Mouse (Mus musculus): ENCODE results near the gene Rhod.
"Not testable (repeated sequence)": the region's sequence is repeated elsewhere in the genome, so short reads cannot be mapped to it uniquely, and the experiment has no call there.

Gene Rhod

DNA sequence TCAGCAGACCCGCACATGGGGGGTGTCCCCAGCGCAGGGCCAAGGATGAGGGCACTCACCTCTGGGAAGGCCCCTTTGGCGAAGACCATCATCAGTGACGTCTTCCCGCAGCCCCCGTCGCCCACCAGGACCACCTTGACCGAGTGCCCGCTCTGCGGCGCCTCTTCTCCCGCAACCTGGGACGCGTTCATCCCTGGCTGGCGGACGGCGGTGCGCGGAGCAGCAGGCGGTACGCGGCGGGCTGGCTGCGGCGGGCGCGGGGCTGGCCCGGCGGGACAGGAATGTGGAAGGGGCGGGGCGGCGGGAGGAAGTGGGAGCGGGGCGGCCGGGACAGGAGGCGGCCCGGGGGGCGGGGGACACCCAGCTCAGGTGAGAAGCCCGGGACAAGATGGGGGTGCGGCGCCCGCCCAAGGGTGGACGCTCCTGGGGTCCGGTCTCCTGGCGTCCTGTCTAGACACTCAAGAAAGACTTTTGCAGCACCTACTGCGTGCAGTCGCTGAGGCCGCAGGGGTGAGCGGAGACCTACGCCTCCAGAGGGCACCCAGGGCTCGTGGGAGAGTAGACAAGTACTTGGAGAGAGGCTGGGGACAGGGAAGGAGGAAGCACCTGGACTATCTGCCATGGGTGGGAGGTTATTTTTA is at the start of gene Rhod:
Gene Rhod, minus strand, starts transcription at position 272 of the 641 bp plus-strand sequence.
- peak; percentile 87 for DNase-seq (ENCODE audit: inconsistent ontology term)

- no peak for DNase-seq (ENCODE audit: inconsistent ontology term)
Measured at GRCm38 (mm10) chr19:4487877-4488276, 48.6 kb upstream of the Rhod start.

- no peak for DNase-seq (ENCODE audit: inconsistent ontology term)
Measured at GRCm38 (mm10) chr19:4485006-4485405, 45.8 kb upstream of the Rhod start.

DNA sequence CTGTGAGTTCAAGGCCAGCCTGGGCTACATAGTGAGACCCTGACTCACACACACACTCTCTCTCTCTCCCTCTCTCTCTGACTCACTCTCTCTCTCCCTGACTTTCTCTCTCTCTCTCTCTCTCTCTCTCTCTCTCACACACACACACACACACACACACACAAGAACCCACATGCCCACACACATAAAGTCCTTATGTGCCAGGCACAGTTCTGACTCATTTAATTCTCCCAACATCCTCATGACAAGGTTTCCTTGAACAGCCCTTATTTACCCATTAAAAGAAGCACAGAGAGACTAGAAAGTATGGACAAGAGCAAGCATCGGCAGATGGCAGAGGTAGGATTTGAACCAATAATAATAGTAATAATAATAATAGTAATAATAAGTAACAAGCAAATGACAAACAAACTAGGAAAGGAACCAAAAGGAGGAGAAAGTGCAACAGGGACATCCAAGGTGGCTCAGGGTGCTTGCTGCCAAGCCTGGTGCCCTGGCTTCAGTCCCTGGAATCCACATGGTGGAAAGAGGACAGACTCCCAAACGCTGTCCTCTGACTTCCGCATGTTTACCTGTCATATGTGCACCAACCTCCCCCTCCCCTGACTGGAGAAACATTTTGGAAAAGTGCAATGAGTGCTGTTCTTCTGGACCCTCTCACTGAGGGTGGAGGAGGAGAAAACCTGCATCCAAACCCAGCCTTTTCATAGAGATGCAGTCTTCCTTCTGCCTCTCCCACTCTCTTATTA is 43.1 kb upstream of the Rhod start:
- no peak for DNase-seq (ENCODE audit: inconsistent ontology term)

GRCm38 (mm10) chr19:4481326-4481725 is 42.1 kb upstream of the Rhod start:
- DNase-seq (ENCODE audit: inconsistent ontology term): no peak

GRCm38 (mm10) chr19:4480041-4480440 is 40.8 kb upstream of the Rhod start:
- DNase-seq (ENCODE audit: inconsistent ontology term): no peak

DNA sequence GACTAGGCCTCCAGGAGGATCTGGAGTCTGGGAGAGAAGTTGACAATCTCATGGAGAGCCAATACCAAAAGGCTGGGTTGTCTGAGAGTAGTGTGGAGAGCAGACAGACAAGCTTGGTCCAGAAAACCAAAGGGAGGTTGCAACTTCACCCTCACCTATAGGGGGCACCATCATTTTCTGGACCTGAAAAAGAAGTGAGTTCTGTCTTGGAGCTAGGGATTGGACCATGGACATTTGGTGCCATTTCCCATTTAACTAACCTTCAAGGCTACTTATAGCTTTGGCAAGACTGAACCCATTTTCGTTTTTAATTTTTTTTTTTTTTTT is 38.9 kb upstream of the Rhod start:
- DNase-seq (ENCODE audit: inconsistent ontology term): no peak

DNA sequence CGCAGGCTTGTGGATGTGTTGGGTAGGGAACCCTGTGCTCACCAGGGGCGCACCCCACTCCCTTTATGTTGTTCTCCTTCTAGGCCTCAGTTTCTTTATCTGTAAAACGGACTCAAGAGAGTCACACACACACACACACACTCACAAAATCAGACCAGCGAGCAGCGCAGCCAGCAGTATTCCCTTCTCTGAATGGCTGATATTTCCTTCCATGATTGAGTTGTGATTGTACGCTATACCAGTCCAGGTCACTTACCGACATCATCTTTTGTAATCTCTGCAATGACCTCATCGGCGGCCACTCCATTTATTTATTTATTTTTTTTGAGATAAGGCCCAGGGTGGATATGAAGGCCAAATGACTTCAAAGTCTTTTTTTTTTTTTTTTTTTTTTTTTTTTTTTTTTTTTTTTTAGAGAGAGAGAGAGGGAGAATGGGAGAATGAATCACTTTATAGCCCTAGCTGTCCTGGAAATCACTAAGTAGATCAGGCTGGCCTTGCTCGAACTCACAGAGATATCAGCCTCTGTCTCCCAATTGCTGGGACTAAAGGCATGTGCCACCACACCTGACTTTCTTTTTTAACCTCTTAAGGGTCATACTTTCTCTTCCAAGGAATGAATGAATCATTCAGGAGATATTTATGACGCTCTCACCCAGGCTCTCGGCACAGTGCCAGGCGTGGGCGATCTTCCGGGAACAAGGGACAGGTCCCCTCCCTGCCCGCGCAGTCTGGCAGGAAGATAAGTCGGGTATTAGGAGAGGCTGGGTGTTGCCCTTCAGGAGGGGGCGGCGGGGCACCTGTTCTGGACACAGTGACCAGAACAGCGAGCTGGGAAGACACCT is 38.3 kb upstream of the Rhod start, which contains the start of gene Syt12:
Gene Syt12, minus strand, starts transcription at position 103 of the 845 bp plus-strand sequence.
- peak; percentile 90 for DNase-seq (ENCODE audit: inconsistent ontology term)

- peak; percentile 69 for DNase-seq (ENCODE audit: inconsistent ontology term)
Measured at GRCm38 (mm10) chr19:4476601-4477257, 37.5 kb upstream of the Rhod start.

- no peak for DNase-seq (ENCODE audit: inconsistent ontology term)
Measured at GRCm38 (mm10) chr19:4475224-4475925, 36.1 kb upstream of the Rhod start.

GRCm38 (mm10) chr19:4474739-4475138 is 35.5 kb upstream of the Rhod start:
- DNase-seq (ENCODE audit: inconsistent ontology term): no peak

DNA sequence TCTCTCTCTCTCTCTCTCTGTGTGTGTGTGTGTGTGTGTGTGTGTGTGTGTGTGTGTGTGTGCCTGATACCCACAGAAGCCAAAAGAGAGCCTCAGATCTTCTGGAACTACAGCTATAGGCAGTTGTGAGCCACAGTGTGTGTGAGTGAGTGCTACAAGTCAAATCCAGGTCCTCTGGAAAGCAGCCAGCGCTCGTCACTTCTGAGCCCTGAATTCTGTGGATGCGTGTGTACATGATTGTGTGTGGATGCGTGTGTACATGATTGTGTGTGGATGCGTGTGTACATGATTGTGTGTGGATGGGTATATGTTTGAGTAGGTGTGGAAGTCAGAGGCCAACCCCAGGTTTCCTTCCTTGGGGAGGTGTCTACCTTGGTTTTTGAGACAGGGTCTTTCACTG is 34.3 kb upstream of the Rhod start:
- DNase-seq (ENCODE audit: inconsistent ontology term): no peak

- no peak for DNase-seq (ENCODE audit: inconsistent ontology term)
Measured at GRCm38 (mm10) chr19:4468363-4468762, 29.1 kb upstream of the Rhod start.

DNA sequence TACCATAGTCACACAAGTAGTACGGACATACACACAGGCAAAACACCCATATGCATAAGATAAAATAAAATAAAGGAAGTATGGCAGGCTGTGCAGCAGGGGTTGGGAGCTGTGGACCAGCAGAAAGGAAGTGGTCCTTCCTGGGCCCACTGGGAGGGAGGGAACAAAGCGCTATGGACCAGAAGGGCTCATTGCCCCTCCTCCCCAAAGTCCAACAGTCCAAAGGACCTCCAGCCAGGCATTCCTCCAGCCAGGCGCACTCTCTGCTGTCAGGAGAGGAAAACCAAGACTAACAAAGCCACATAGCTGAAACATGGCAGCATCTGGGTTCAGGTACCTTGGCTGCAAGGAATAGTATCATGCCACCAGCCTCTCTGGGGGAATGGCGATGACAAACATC is 25.4 kb upstream of the Rhod start:
- no peak for DNase-seq (ENCODE audit: inconsistent ontology term)

DNA sequence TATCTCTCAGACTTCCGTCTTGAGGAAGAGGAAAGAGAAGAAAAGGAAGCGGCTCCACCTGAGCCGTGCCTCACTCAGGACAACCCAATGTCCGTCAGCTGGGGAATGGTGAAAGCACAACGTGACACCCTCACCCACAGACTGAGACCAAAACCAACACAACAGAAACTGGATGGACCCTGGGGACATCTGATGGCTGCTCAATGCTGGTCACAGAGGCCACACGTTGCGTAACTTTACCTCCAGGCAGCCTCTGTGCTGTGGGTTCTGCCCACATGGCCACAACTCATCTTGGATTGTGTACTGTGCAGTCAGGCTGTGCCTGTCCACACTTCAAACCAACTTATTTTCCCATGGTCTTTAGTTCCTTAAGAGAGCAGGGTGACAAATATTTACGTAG is 22.7 kb upstream of the Rhod start:
- DNase-seq (ENCODE audit: inconsistent ontology term): no peak

- DNase-seq (ENCODE audit: inconsistent ontology term): no peak
Measured at GRCm38 (mm10) chr19:4456227-4456626, 17.0 kb upstream of the Rhod start.

- peak; percentile 45 for DNase-seq (ENCODE audit: inconsistent ontology term)
Measured at GRCm38 (mm10) chr19:4455071-4455800, 16.0 kb upstream of the Rhod start.

GRCm38 (mm10) chr19:4454040-4454439 is 14.8 kb upstream of the Rhod start:
- not testable (repeated sequence) for DNase-seq (ENCODE audit: inconsistent ontology term)

- DNase-seq (ENCODE audit: inconsistent ontology term): no peak
Measured at GRCm38 (mm10) chr19:4452525-4452924, 13.3 kb upstream of the Rhod start.

- DNase-seq (ENCODE audit: inconsistent ontology term): no peak
Measured at GRCm38 (mm10) chr19:4451965-4452364, 12.7 kb upstream of the Rhod start.

- no peak for DNase-seq (ENCODE audit: inconsistent ontology term)
Measured at GRCm38 (mm10) chr19:4451098-4451497, 11.9 kb upstream of the Rhod start.

Data from Muller cell, postnatal 12 days (primary cell).